Mouse (Mus musculus) erythroblast, adult 5-6 weeks (primary cell): ENCODE measurements around the gene Polr2c. TPM values are rescaled to one million over a fixed set of nuclear protein-coding genes. Genes with fewer than 3 reads are reported as not detected.

Experiments used
- ATAC-seq: replicated peaks from 2 replicates; pipeline ENCODE4 v1.8.0; 2016; ENCODE audit warnings: moderate number of reproducible peaks, mild to moderate bottlenecking, moderate TSS enrichment, inconsistent platforms; ENCODE audit not compliant: poor library complexity, low FRiP score, severe bottlenecking
- total RNA-seq, 2 experiments: library from RNA; stranded (forward) in 1 of 2; stranded (reverse) in 1 of 2; fragments of 150-400 nt in 1 of 2; fragments of 200-764, 138-1000 nt in 1 of 2; gene quantifications; 2 replicates each; pipeline versions ENCODE4 v1.2.3 to v1.2.4; 2015 to 2017; ENCODE audit warnings: low replicate concordance in 2 of 2

Gene Polr2c
- total RNA-seq, 2 experiments from 2014 or later: 29.8 to 36.0 TPM

- ATAC-seq: no peak
Observed at GRCm38 (mm10) chr8:94917352-94917751, 60.1 kb downstream of the Polr2c start.

- ATAC-seq: no peak
Observed at GRCm38 (mm10) chr8:94917851-94918495, 60.7 kb downstream of the Polr2c start, which contains the start of gene Ccdc102a. Ccdc102a (minus strand) TSS chr8:94918098.

- no peak for ATAC-seq
Observed at GRCm38 (mm10) chr8:94919256-94919655, 62.0 kb downstream of the Polr2c start.

GRCm38 (mm10) chr8:94922176-94922575, 64.9 kb downstream of the Polr2c start:
- ATAC-seq: no peak

- no peak for ATAC-seq
Observed at GRCm38 (mm10) chr8:94922602-94923001, 65.4 kb downstream of the Polr2c start.

Other genes with a start within 250 kb of the Polr2c start
- gene Arl2bp, start 190.8 kb upstream of the Polr2c start, total RNA-seq (2015; ENCODE audit: low replicate concordance): 16.1 and 18.0 TPM in 2 replicates
- 27.9 and 32.5 TPM in 2 replicates for gene Arl2bp, start 190.8 kb upstream of the Polr2c start, total RNA-seq (2017; ENCODE audit: low replicate concordance)
- not detected in 2 replicates for gene Pllp, start 161.2 kb upstream of the Polr2c start, total RNA-seq (2015; ENCODE audit: low replicate concordance)
- not detected in 2 replicates for gene Pllp, start 161.2 kb upstream of the Polr2c start, total RNA-seq (2017; ENCODE audit: low replicate concordance)
- 1.0 and 2.5 TPM in 2 replicates for gene Ccl22, start 111.9 kb upstream of the Polr2c start, total RNA-seq (2015; ENCODE audit: low replicate concordance)
- gene Ccl22, start 111.9 kb upstream of the Polr2c start, total RNA-seq (2017; ENCODE audit: low replicate concordance): 0.68 and 1.4 TPM in 2 replicates
- gene Cx3cl1, start 85.4 kb upstream of the Polr2c start, total RNA-seq (2015; ENCODE audit: low replicate concordance): 0.63 TPM in 1 of 2 replicates, not detected in the other
- gene Cx3cl1, start 85.4 kb upstream of the Polr2c start, total RNA-seq (2017; ENCODE audit: low replicate concordance): 0.77 and 2.4 TPM in 2 replicates
- not detected in 2 replicates for gene Ccl17, start 47.0 kb upstream of the Polr2c start, total RNA-seq (2015; ENCODE audit: low replicate concordance)
- gene Ccl17, start 47.0 kb upstream of the Polr2c start, total RNA-seq (2017; ENCODE audit: low replicate concordance): 0.77 TPM in 1 of 2 replicates, not detected in the other
- 4.4 and 10.7 TPM in 2 replicates for gene Coq9, start 19.1 kb upstream of the Polr2c start, total RNA-seq (2015; ENCODE audit: low replicate concordance)
- gene Coq9, start 19.1 kb upstream of the Polr2c start, total RNA-seq (2017; ENCODE audit: low replicate concordance): 27.3 and 54.5 TPM in 2 replicates
- gene Ciapin1, start 19.1 kb upstream of the Polr2c start, total RNA-seq (2015; ENCODE audit: low replicate concordance): 16.7 and 30.3 TPM in 2 replicates
- gene Ciapin1, start 19.1 kb upstream of the Polr2c start, total RNA-seq (2017; ENCODE audit: low replicate concordance): 27.0 and 27.2 TPM in 2 replicates
- 1.2 and 1.5 TPM in 2 replicates for gene Dok4, start 18.9 kb downstream of the Polr2c start, total RNA-seq (2015; ENCODE audit: low replicate concordance)
- 4.0 and 6.0 TPM in 2 replicates for gene Dok4, start 18.9 kb downstream of the Polr2c start, total RNA-seq (2017; ENCODE audit: low replicate concordance)
- gene Ccdc102a, start 60.6 kb downstream of the Polr2c start, total RNA-seq (2015; ENCODE audit: low replicate concordance): not detected in 2 replicates
- 1.3 and 1.4 TPM in 2 replicates for gene Ccdc102a, start 60.6 kb downstream of the Polr2c start, total RNA-seq (2017; ENCODE audit: low replicate concordance)
- gene Adgrg5, start 66.2 kb downstream of the Polr2c start, total RNA-seq (2015; ENCODE audit: low replicate concordance): 0.19 and 1.0 TPM in 2 replicates
- 0.85 TPM in 1 of 2 replicates, not detected in the other for gene Adgrg5, start 66.2 kb downstream of the Polr2c start, total RNA-seq (2017; ENCODE audit: low replicate concordance)
- 28.2 and 32.1 TPM in 2 replicates for gene Adgrg1, start 117.3 kb downstream of the Polr2c start, total RNA-seq (2015; ENCODE audit: low replicate concordance)
- gene Adgrg1, start 117.3 kb downstream of the Polr2c start, total RNA-seq (2017; ENCODE audit: low replicate concordance): 7.1 and 7.5 TPM in 2 replicates
- 24.2 and 30.9 TPM in 2 replicates for gene Adgrg3, start 160.2 kb downstream of the Polr2c start, total RNA-seq (2015; ENCODE audit: low replicate concordance)
- 20.9 and 34.9 TPM in 2 replicates for gene Adgrg3, start 160.2 kb downstream of the Polr2c start, total RNA-seq (2017; ENCODE audit: low replicate concordance)
- gene Drc7, start 197.7 kb downstream of the Polr2c start, total RNA-seq (2015; ENCODE audit: low replicate concordance): not detected in 2 replicates
- gene Drc7, start 197.7 kb downstream of the Polr2c start, total RNA-seq (2017; ENCODE audit: low replicate concordance): 1.3 TPM in 1 of 2 replicates, not detected in the other
- 1.7 and 1.9 TPM in 2 replicates for gene Katnb1, start 223.7 kb downstream of the Polr2c start, total RNA-seq (2015; ENCODE audit: low replicate concordance)
- gene Katnb1, start 223.7 kb downstream of the Polr2c start, total RNA-seq (2017; ENCODE audit: low replicate concordance): 9.1 and 12.3 TPM in 2 replicates